Mouse (Mus musculus) small intestine, adult 2 months (tissue): ENCODE data around the gene Sectm1b.

Source experiments
- CTCF ChIP-seq: fragments of 200-500 bp; IDR thresholded peaks from 2 replicates; pipeline ENCODE4 v1.5.1; 2012; ENCODE audit warnings: low read depth, mild to moderate bottlenecking, control low read depth, inconsistent platforms, low read length, moderate library complexity, mixed read lengths; ENCODE audit not compliant: insufficient replicate concordance, insufficient read length; ENCODE audit errors: extremely low read depth
- POLR2A ChIP-seq: fragments of 200-500 bp; IDR thresholded peaks from 2 replicates; pipeline ENCODE4 v1.6.1; 2012; ENCODE audit warnings: low read depth, mild to moderate bottlenecking, control low read depth, inconsistent platforms, low read length, moderate library complexity

DNA sequence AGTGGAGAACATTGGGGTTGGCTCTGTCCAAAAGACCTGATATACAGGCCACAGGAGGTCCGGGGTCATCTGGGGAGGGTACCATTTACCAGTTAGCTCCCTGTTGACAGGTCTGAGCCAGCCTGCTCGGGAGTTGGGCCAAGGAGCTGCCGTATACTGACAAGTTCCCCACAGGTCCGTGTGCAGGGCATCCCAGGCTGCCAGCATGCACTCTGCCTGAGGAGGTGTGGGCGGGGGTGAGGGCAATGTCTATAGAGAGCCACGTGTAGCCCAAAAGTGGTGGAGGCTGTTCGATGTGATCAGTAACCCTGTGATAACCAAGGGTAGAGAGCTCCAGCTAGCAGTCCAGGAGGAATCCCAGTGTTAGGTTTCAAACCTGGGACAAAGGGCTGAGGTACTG, 36.4 kb upstream of the Sectm1b start:
- TF ChIP-seq CTCF (no peak), POLR2A (no peak)
